Mouse (Mus musculus) embryonic stem cell, embryonic (primary cell): ENCODE measurements around the gene Dag1.

ENCODE experiments used
- CTCF ChIA-PET, 4 experiments: fragments of 300-600 bp in 2 of 4; fragments of 350-600 bp in 2 of 4; sonication (Branson Sonifier 250); formaldehyde crosslinking; loops; one replicate each; lab custom pipeline; 2022; ENCODE audit warnings: inconsistent platforms in 2 of 4; lab: Charles Lee
- POLR2A ChIA-PET, 4 experiments: fragments of 300-600 bp in 2 of 4; fragments of 350-600 bp in 2 of 4; sonication (Branson Sonifier 250); formaldehyde crosslinking; loops; one replicate each; lab custom pipeline; 2022; ENCODE audit warnings: antibody characterized with exemption in 4 of 4, inconsistent platforms in 1 of 4; lab: Charles Lee

The Dag1 gene

GRCm38 (mm10) chr9:108287526-108288238, 23.9 kb upstream of the Dag1 start:
- CTCF ChIA-PET = interaction anchor here (0.6 to 1.8 kb wide), 8 partner anchors 9 to 185 kb away, joined by 3 to 5 read pairs (median 3); no protein-coding TSS in a partner anchor
- POLR2A ChIA-PET = interaction anchor here (0.6 to 4.8 kb wide), 15 partner anchors 9 to 271 kb away, joined by 3 to 24 read pairs (median 3); partner anchors contain the start of genes Amt (in 2 of the 4), Rhoa (in 2 of the 4), Tcta (in 2 of the 4) and Gpx1 (in 1 of the 4)

GRCm38 (mm10) chr9:108284410-108284809, 20.7 kb upstream of the Dag1 start:
- POLR2A ChIA-PET = interaction anchor here (0.5 to 2.7 kb wide), 33 partner anchors 11 to 275 kb away, joined by 3 to 17 read pairs (median 4); partner anchors contain the start of genes Dag1 (in 3 of the 4), Amt (in 2 of the 4), Rhoa (in 2 of the 4) and Amigo3 (in 1 of the 4)
- CTCF ChIA-PET = interaction anchor here (0.6 to 3.0 kb wide), 86 partner anchors 9 to 1582 kb away, joined by 3 to 39 read pairs (median 4); partner anchors contain the start of genes Amt (in 2 of the 4), Rhoa (in 2 of the 4), Tcta (in 2 of the 4) and Apeh (in 1 of the 4)

- CTCF ChIA-PET = no interaction called here
- POLR2A ChIA-PET = interaction anchor here in 1 of 4 experiments (6.5 kb wide), 1 partner anchor 15 kb away, joined by 34 read pairs; the partner anchor contains the start of gene Dag1
Observed at GRCm38 (mm10) chr9:108280071-108280828, 16.5 kb upstream of the Dag1 start.

- ChIA-PET POLR2A (interaction anchor here in 3 of 4 experiments (0.6 to 6.5 kb wide), 14 partner anchors 10 to 422 kb away, joined by 3 to 34 read pairs (median 4); partner anchors contain the start of genes Dag1 (in 2 of the 3) and Usp19 (in 1 of the 3)), CTCF (interaction anchor here (0.6 to 1.8 kb wide), 18 partner anchors 9 to 377 kb away, joined by 3 to 11 read pairs (median 4); partner anchors contain the start of genes Dag1 (in 1 of the 4), Nicn1 (in 1 of the 4), Rhoa (in 1 of the 4) and Tcta (in 1 of the 4))
Observed at GRCm38 (mm10) chr9:108278697-108279450, 15.1 kb upstream of the Dag1 start.

GRCm38 (mm10) chr9:108275331-108275659, 11.5 kb upstream of the Dag1 start:
- CTCF ChIA-PET = interaction anchor here in 1 of 4 experiments (0.9 to 2.0 kb wide), 3 partner anchors 9 to 72 kb away, joined by 4 to 9 read pairs (median 4); no protein-coding TSS in a partner anchor
- POLR2A ChIA-PET = interaction anchor here in 2 of 4 experiments (1.1 to 6.5 kb wide), 3 partner anchors 10 to 21 kb away, joined by 4 to 34 read pairs (median 8); partner anchors contain the start of genes Amt (in 1 of the 2) and Dag1 (in 1 of the 2)

- ChIA-PET CTCF (interaction anchor here in 2 of 4 experiments (0.6 to 2.0 kb wide), 4 partner anchors 10 to 1422 kb away, joined by 3 to 18 read pairs (median 6); no protein-coding TSS in a partner anchor), POLR2A (interaction anchor here (0.6 to 6.5 kb wide), 7 partner anchors 10 to 230 kb away, joined by 3 to 34 read pairs (median 4); partner anchors contain the start of genes Amt (in 1 of the 4) and Dag1 (in 1 of the 4))
Observed at GRCm38 (mm10) chr9:108274476-108275330, 10.9 kb upstream of the Dag1 start.

- POLR2A ChIA-PET = interaction anchor here in 3 of 4 experiments (0.6 to 1.9 kb wide), 7 partner anchors 9 to 640 kb away, joined by 3 to 6 read pairs (median 3); partner anchors contain the start of gene Dag1 (in 2 of the 3)
- CTCF ChIA-PET = interaction anchor here in 3 of 4 experiments (0.6 to 2.0 kb wide), 10 partner anchors 10 to 399 kb away, joined by 3 to 13 read pairs (median 4); partner anchors contain the start of gene Wdr6 (in 1 of the 3)
Observed at GRCm38 (mm10) chr9:108273485-108273884, 9.7 kb upstream of the Dag1 start.

- POLR2A ChIA-PET = interaction anchor here in 1 of 4 experiments (0.6 to 1.9 kb wide), 5 partner anchors 8 to 118 kb away, joined by 3 to 4 read pairs (median 3); no protein-coding TSS in a partner anchor
- CTCF ChIA-PET = interaction anchor here in 3 of 4 experiments (0.6 to 0.7 kb wide), 4 partner anchors 9 to 139 kb away, joined by 3 read pairs; no protein-coding TSS in a partner anchor
Observed at GRCm38 (mm10) chr9:108272691-108273090, 8.9 kb upstream of the Dag1 start.

- CTCF ChIA-PET = interaction anchor here in 2 of 4 experiments (0.7 to 1.1 kb wide), 5 partner anchors 8 to 99 kb away, joined by 3 read pairs; no protein-coding TSS in a partner anchor
- POLR2A ChIA-PET = interaction anchor here in 2 of 4 experiments (0.6 to 1.9 kb wide), 7 partner anchors 7 to 252 kb away, joined by 3 to 4 read pairs (median 3); no protein-coding TSS in a partner anchor
Observed at GRCm38 (mm10) chr9:108271941-108272340, 8.2 kb upstream of the Dag1 start.

- CTCF ChIA-PET = interaction anchor here in 1 of 4 experiments (0.9 kb wide), 1 partner anchor 15 kb away, joined by 3 read pairs; no protein-coding TSS in a partner anchor
- POLR2A ChIA-PET = interaction anchor here in 2 of 4 experiments (0.7 to 1.7 kb wide), 6 partner anchors 8 to 266 kb away, joined by 3 to 14 read pairs (median 4); partner anchors contain the start of genes Apeh (in 1 of the 2), Ip6k1 (in 1 of the 2), Qrich1 (in 1 of the 2) and Rhoa (in 1 of the 2)
Observed at GRCm38 (mm10) chr9:108268701-108269100, 4.9 kb upstream of the Dag1 start.

GRCm38 (mm10) chr9:108267691-108268090, 3.9 kb upstream of the Dag1 start:
- ChIA-PET CTCF (no interaction called here), POLR2A (interaction anchor here in 2 of 4 experiments (0.6 kb wide), 4 partner anchors 13 to 541 kb away, joined by 3 to 6 read pairs (median 4); partner anchors contain the start of gene Nckipsd (in 1 of the 2))

GRCm38 (mm10) chr9:108266261-108266935, 2.6 kb upstream of the Dag1 start:
- CTCF ChIA-PET = interaction anchor here (0.6 to 4.3 kb wide), 16 partner anchors 11 to 935 kb away, joined by 3 to 39 read pairs (median 3); partner anchors contain the start of gene Nicn1 (in 1 of the 4)
- POLR2A ChIA-PET = interaction anchor here in 3 of 4 experiments (0.5 to 7.6 kb wide), 26 partner anchors 9 to 1007 kb away, joined by 3 to 65 read pairs (median 4); partner anchors contain the start of genes Gpx1 (in 2 of the 3), Apeh (in 1 of the 3), Bsn (in 1 of the 3) and Ccdc36 (in 1 of the 3)

- POLR2A ChIA-PET = interaction anchor here (0.6 to 7.6 kb wide), 85 partner anchors 8 to 1372 kb away, joined by 3 to 65 read pairs (median 4); partner anchors contain the start of genes Gpx1 (in 4 of the 4), 1700102P08Rik (in 2 of the 4), Amigo3 (in 2 of the 4) and Amt (in 2 of the 4)
- CTCF ChIA-PET = interaction anchor here (0.5 to 4.3 kb wide), 31 partner anchors 8 to 619 kb away, joined by 3 to 39 read pairs (median 4); partner anchors contain the start of genes Amigo3 (in 1 of the 4), Apeh (in 1 of the 4) and Mst1 (in 1 of the 4)
Observed at GRCm38 (mm10) chr9:108264191-108264921, 598 bp upstream of the Dag1 start.
